Mouse (Mus musculus) G1E (cell line): ENCODE data around the gene Stip1. TPM values are rescaled to one million over a fixed set of nuclear protein-coding genes. Genes with fewer than 3 reads are reported as not detected.

Source experiments
- ATAC-seq: 2 replicates; pipeline ENCODE4 v1.8.0; 2016; ENCODE audit warnings: mild to moderate bottlenecking; ENCODE audit not compliant: insufficient number of reproducible peaks, poor library complexity, low FRiP score, severe bottlenecking; ENCODE audit errors: extremely low read depth
- DNase-seq: peaks from one replicate; pipeline ENCODE4 v3.0.0; 2012; ENCODE audit warnings: low spot score
- H3K27me3 ChIP-seq: 2 replicates; pipeline ENCODE4 v1.6.1; 2012; ENCODE audit warnings: mild to moderate bottlenecking, low read length, inconsistent platforms; ENCODE audit not compliant: insufficient read depth
- H3K36me3 ChIP-seq: replicated peaks from 2 replicates; pipeline ENCODE3; 2012; ENCODE audit warnings: mild to moderate bottlenecking, inconsistent platforms
- H3K4me1 ChIP-seq: 2 replicates; pipeline ENCODE4 v1.6.1; 2012; ENCODE audit warnings: low read depth, low read length, inconsistent platforms, mixed read lengths; ENCODE audit not compliant: insufficient read depth
- H3K4me3 ChIP-seq: 2 replicates; pipeline ENCODE4 v1.5.1; 2012; ENCODE audit warnings: low read depth, mild to moderate bottlenecking, inconsistent platforms, low read length, moderate library complexity, mixed read lengths
- H3K9me3 ChIP-seq: replicated peaks from 2 replicates; pipeline ENCODE4 v1.6.1; 2012; ENCODE audit warnings: inconsistent platforms
- CTCF ChIP-seq: IDR thresholded peaks from 2 replicates; pipeline ENCODE4 v1.5.1; 2012; ENCODE audit warnings: low read depth, low read length, inconsistent platforms, mixed read lengths
- GATA1 ChIP-seq: IDR thresholded peaks from 2 replicates; pipeline ENCODE4 v1.6.1; 2012; ENCODE audit warnings: borderline replicate concordance, low read length, inconsistent platforms, mixed read lengths
- GATA2 ChIP-seq: IDR thresholded peaks from 2 replicates; pipeline ENCODE4 v1.6.1; 2012; ENCODE audit warnings: low read depth, low read length, inconsistent platforms, borderline replicate concordance
- POLR2AphosphoS5 ChIP-seq: IDR thresholded peaks from 2 replicates; pipeline ENCODE4 v1.6.1; 2012; ENCODE audit warnings: low read depth, low read length, inconsistent platforms; ENCODE audit not compliant: insufficient replicate concordance
- TAL1 ChIP-seq: conservative IDR thresholded peaks from 2 replicates; pipeline ENCODE4 v1.6.1; 2012; ENCODE audit warnings: low read depth, low read length, inconsistent platforms, mixed read lengths
- polyA plus RNA-seq: library from polyadenylated mRNA; stranded (reverse); fragments of >175 nt; gene quantifications from 2 replicates; pipeline ENCODE4 v1.2.3, GENCODE M21; 2012
- total RNA-seq, 2 experiments: library from RNA; stranded (forward) in 1 of 2; stranded (reverse) in 1 of 2; fragments of 200-1000 nt in 1 of 2; fragments of >200 nt in 1 of 2; fragmentation: Nextera tagmentation in 1 of 2; gene quantifications; 2 replicates each; pipeline ENCODE4 v1.2.3; 2014 to 2017

The Stip1 gene
- total and polyA plus RNA-seq, 3 experiments: 224 to 301 (median 279) TPM

- no peak overlapping the region for H3K4me3 ChIP-seq
- DNase-seq (no peak), ATAC-seq (no peak)
- H3K27me3 ChIP-seq: peaks cover 67% of the 10 kb centered on the region
- TF ChIP-seq CTCF (no peak), TAL1 (no peak), GATA1 (no peak), GATA2 (no peak), POLR2AphosphoS5 (no peak)
- no peaks in the 10 kb centered on the region for H3K9me3 ChIP-seq
- H3K4me1 ChIP-seq: peaks cover 31% of the 10 kb centered on the region
- no peaks in the 10 kb centered on the region for H3K36me3 ChIP-seq
These were observed 26.5 kb upstream of the Stip1 start for GRCm38 (mm10) chr19:7066034-7066827.

- TF ChIP-seq CTCF (peak; percentile 98), TAL1 (no peak)
- H3K9me3 ChIP-seq: no peaks in the 10 kb centered on the region
- no peak overlapping the region for H3K4me3 ChIP-seq
- H3K4me1 ChIP-seq: peaks cover 33% of the 10 kb centered on the region
- peaks cover 69% of the 10 kb centered on the region for H3K27me3 ChIP-seq
- no peaks in the 10 kb centered on the region for H3K36me3 ChIP-seq
- peak; percentile 70 for DNase-seq
- peak; percentile 45 for ATAC-seq
These were observed 24.8 kb upstream of the Stip1 start for GRCm38 (mm10) chr19:7064571-7064970.

- no peak for TF ChIP-seq GATA1
- no peak for TF ChIP-seq TAL1
- TF ChIP-seq POLR2AphosphoS5: no peak
- no peak for TF ChIP-seq GATA2
- TF ChIP-seq CTCF: no peak
- ATAC-seq: no peak
These were observed 23.1 kb upstream of the Stip1 start for GRCm38 (mm10) chr19:7062916-7063315.

GRCm38 (mm10) chr19:7062110-7062509, 22.3 kb upstream of the Stip1 start:
- Histone ChIP-seq H3K9me3 (no peaks in the 10 kb centered on the region), H3K36me3 (no peaks in the 10 kb centered on the region), H3K4me1 (peaks cover 32% of the 10 kb centered on the region), H3K4me3 (no peak overlapping the region), H3K27me3 (peaks cover 67% of the 10 kb centered on the region)
- no peak for ATAC-seq
- no peak for DNase-seq
- no peak for TF ChIP-seq GATA2
- TF ChIP-seq GATA1: no peak
- TF ChIP-seq POLR2AphosphoS5: no peak
- no peak for TF ChIP-seq CTCF
- TF ChIP-seq TAL1: no peak

More at GRCm38 (mm10) chr19:7062916-7063315, 23.1 kb upstream of the Stip1 start:
- DNase-seq: no peak
- Histone ChIP-seq H3K4me3 (no peak overlapping the region), H3K27me3 (peaks cover 66% of the 10 kb centered on the region), H3K36me3 (no peaks in the 10 kb centered on the region), H3K9me3 (no peaks in the 10 kb centered on the region), H3K4me1 (peaks cover 32% of the 10 kb centered on the region)

GRCm38 (mm10) chr19:7058541-7058940, 18.8 kb upstream of the Stip1 start:
- Histone ChIP-seq H3K27me3 (peaks cover 71% of the 10 kb centered on the region), H3K9me3 (no peaks in the 10 kb centered on the region), H3K4me3 (no peak overlapping the region), H3K4me1 (peaks cover 24% of the 10 kb centered on the region), H3K36me3 (no peaks in the 10 kb centered on the region)
- ATAC-seq (no peak), DNase-seq (no peak)
- no peak for TF ChIP-seq GATA1
- TF ChIP-seq GATA2: no peak
- TF ChIP-seq POLR2AphosphoS5: no peak
- no peak for TF ChIP-seq CTCF
- TF ChIP-seq TAL1: no peak

- H3K27me3 ChIP-seq: peaks cover 67% of the 10 kb centered on the region
- TF ChIP-seq GATA2: no peak
- TF ChIP-seq TAL1: no peak
- no peak for TF ChIP-seq CTCF
- TF ChIP-seq GATA1: no peak
- no peak for TF ChIP-seq POLR2AphosphoS5
- DNase-seq: peak; percentile 42
These were observed 18.0 kb upstream of the Stip1 start for GRCm38 (mm10) chr19:7057722-7058207.

More at GRCm38 (mm10) chr19:7057722-7058207, 18.0 kb upstream of the Stip1 start:
- Histone ChIP-seq H3K9me3 (no peaks in the 10 kb centered on the region), H3K4me1 (peaks cover 24% of the 10 kb centered on the region), H3K4me3 (peak overlapping the region; percentile 42; the same call in 1 of the 2 replicates), H3K36me3 (no peaks in the 10 kb centered on the region)
- ATAC-seq: peak; percentile 57
